Comparison of ENCODE assay signal across 8 mouse cellular contexts in the genomic region with DNA sequence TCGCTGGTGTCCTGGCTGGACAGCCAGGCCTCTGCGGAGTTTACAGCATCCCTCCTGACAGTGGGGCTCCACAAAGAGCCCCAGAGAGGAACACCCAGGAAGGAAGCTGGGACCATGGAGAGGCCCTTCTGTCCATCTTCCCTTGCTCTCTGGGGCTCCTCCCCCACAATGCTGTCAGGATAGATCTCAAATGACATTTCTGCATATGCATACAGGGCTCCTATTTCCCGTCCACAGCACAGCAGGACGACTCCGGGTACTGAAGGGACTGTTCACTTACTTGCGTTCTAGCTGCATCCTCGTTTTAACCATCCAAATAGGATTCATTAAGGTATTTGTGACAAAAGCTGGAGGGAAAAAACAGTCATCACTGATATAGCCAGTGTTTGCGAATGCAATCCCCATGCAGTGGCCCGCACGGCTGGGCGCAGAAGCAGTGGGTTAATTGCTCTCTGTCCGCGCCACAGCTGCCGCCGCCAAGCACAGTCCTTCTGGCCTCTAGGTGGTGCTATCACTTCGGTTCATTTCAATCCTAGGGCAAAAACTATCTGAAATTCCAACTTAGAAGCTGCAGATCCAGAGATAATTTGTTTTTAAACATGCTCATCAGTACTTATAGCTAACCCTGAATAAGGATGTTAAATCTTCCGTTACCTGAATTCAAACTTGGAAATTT. TPM values are rescaled to one million over a fixed set of nuclear protein-coding genes. Genes with fewer than 3 reads are reported as not detected.
DNase-seq lines count a peak whose midpoint lies in the region; ATAC-seq lines count a peak whose summit lies in the region.

No protein-coding gene starts in this region.

- DNase-seq in left cerebral cortex, adult 18-20 months (ENCODE audit: low spot score in 2 of 2) = peak; percentile 71 to 72
- no peak for DNase-seq in left cerebral cortex, adult 11 months (ENCODE audit: low spot score)
- peak; percentile 75 for DNase-seq in NIH3T3 (ENCODE audit: low read depth)
- DNase-seq in heart, postnatal 14 days = peak; percentile 57 to 79
- peak; percentile 68 to 71 for DNase-seq in left cerebral cortex, postnatal 25 days (ENCODE audit: low spot score in 2 of 2)
- peak; percentile 18 to 30 for DNase-seq in natural killer cell, adult 2 months (ENCODE audit: low spot score in 2 of 2)
- no peak for DNase-seq in frontal cortex, postnatal 25 days (ENCODE audit: low spot score in 2 of 2)

- intact Hi-C loops in heart, postnatal 14 days (cut with DNase I) = loop anchor here (2.0 to 5.0 kb wide), 3 partner anchors 55 to 225 kb away; no protein-coding TSS in a partner anchor
- intact Hi-C loops in left cerebral cortex, postnatal 25 days (cut with DNase I) = loop anchor here (5.0 kb wide), 1 partner anchor 205 kb away; the partner anchor contains the start of gene Spsb1

- ATAC-seq in common myeloid progenitor, adult 5-6 weeks (replicated peaks; ENCODE audit: low read depth, poor library complexity, severe bottlenecking) = peak; percentile 90

RNA-seq across cellular contexts. Expression of gene Tmem201, which starts 14.4 kb away (rescaled TPM):
- total RNA-seq in left cerebral cortex, adult 18-20 months (2021) = 10 to 100 TPM; 61.0 to 64.6 TPM
- 9.0 and 15.5 TPM in 2 replicates for total RNA-seq in common myeloid progenitor, adult 5-6 weeks (2017)
- 10 to 100 TPM; 82.7 to 83.9 TPM for total RNA-seq in heart, postnatal 14 days (2021)
- total RNA-seq in left cerebral cortex, postnatal 25 days (2021) = 10 to 100 TPM; 59.6 to 65.5 TPM

RNA-seq across cellular contexts. Expression of gene Slc25a33, which starts 21.8 kb away (rescaled TPM):
- total RNA-seq in left cerebral cortex, adult 18-20 months (2021) = 10 to 100 TPM; 30.5 to 31.8 TPM
- total RNA-seq in common myeloid progenitor, adult 5-6 weeks (2017) = 5.0 and 6.7 TPM in 2 replicates
- total RNA-seq in heart, postnatal 14 days (2021) = 10 to 100 TPM; 16.2 to 24.2 TPM
- 10 to 100 TPM; 29.2 to 36.0 TPM for total RNA-seq in left cerebral cortex, postnatal 25 days (2021)

RNA-seq across cellular contexts. Expression of gene Pik3cd, which starts 49.9 kb away (rescaled TPM):
- total RNA-seq in left cerebral cortex, adult 18-20 months (2021) = 10 to 100 TPM; 23.8 to 24.9 TPM
- total RNA-seq in common myeloid progenitor, adult 5-6 weeks (2017) = 37.2 and 44.6 TPM in 2 replicates
- 1 to 10 TPM; 4.8 to 5.5 TPM for total RNA-seq in heart, postnatal 14 days (2021)
- total RNA-seq in left cerebral cortex, postnatal 25 days (2021) = 10 to 100 TPM; 20.0 to 25.9 TPM

Comparison
In these comparisons a context has a peak if more than half of its experiments do, and no peak if none do; other contexts are left out.
1. DNase-seq: peak in left cerebral cortex, adult 18-20 months (2 of 2), NIH3T3 (single experiment), heart, postnatal 14 days (2 of 2), left cerebral cortex, postnatal 25 days (2 of 2) and natural killer cell, adult 2 months (2 of 2); none in left cerebral cortex, adult 11 months (single experiment) and frontal cortex, postnatal 25 days (0 of 2).